Mouse (Mus musculus) E14TG2a.4 (cell line): ENCODE results near the gene Rps25.

ENCODE experiments used
- CTCF ChIP-seq: conservative IDR thresholded peaks from 2 replicates; pipeline ENCODE4 v1.5.1; 2014; ENCODE audit warnings: low read length
- POU5F1 ChIP-seq: IDR thresholded peaks from 2 replicates; pipeline ENCODE4 v1.6.1; 2014; ENCODE audit warnings: low read length, borderline replicate concordance

DNA sequence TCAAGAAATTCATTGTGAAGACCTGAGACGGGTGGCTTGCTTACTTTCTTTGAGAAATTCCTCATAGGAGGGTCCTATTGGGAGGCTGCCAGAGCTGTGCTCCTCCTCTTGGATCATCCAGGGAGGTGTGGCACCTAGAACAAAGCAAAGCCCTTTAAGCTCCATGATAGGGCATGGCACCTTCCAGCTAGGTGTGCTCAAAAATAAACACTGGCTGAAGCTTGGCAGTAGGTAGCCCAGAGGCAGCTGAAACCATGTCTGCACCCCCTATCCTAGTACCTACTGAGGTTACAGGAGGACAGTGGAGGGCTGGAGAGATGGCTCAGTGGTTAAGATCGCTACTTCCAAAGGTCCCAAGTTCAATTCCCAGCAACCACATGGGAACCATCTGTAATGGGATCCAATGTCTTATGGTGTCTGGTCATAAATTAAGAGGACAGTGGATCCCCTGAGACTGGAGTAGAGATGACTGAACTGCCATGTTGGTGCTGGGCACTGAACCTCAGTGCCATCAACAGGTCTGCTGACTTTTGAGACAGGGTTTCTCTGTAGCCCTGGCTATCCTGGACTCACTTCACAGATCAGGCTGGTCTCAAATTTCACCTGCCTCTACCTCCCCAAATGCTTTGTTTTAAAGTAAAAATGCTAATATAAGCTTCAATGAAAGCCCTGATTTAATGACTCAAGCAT, 3.9 kb downstream of the Rps25 start:
- no peak for TF ChIP-seq CTCF
- TF ChIP-seq POU5F1, result no peak
